Mouse (Mus musculus) adrenal gland, adult (tissue): Measurements from ENCODE around the gene Zic2.
A peak's percentile ranks its signal among the peaks of the same experiment; 100 is the strongest.
"Not testable (repeated sequence)": the region's sequence is repeated elsewhere in the genome, so short reads cannot be mapped to it uniquely, and the experiment has no call there.

Experiments used
- DNase-seq, 2 experiments: peaks; one replicate each; pipeline ENCODE4 v3.0.0; 2022 to 2023; ENCODE audit warnings: low spot score in 1 of 2; ENCODE audit not compliant: inconsistent age in 2 of 2

The Zic2 gene

GRCm38 (mm10) chr14:122474891-122475556 lies at the start of gene Zic2:
Gene Zic2, plus strand, starts transcription at chr14:122475435.
- DNase-seq: peak; percentile 31 to 68

- no peak for DNase-seq
Measured at GRCm38 (mm10) chr14:122426529-122427203, 48.6 kb upstream of the Zic2 start.

- DNase-seq: no peak
Measured at GRCm38 (mm10) chr14:122427204-122427560, 48.1 kb upstream of the Zic2 start.

- DNase-seq: no peak
Measured at GRCm38 (mm10) chr14:122427654-122428053, 47.6 kb upstream of the Zic2 start.

- no peak for DNase-seq
Measured at GRCm38 (mm10) chr14:122432558-122432957, 42.7 kb upstream of the Zic2 start.

- no peak for DNase-seq
Measured at GRCm38 (mm10) chr14:122434039-122434438, 41.2 kb upstream of the Zic2 start.

- no peak for DNase-seq
Measured at GRCm38 (mm10) chr14:122436850-122437249, 38.4 kb upstream of the Zic2 start.

- no peak for DNase-seq
Measured at GRCm38 (mm10) chr14:122449601-122450495, 25.4 kb upstream of the Zic2 start.

- peak in 1 of 2 experiments; percentile 48 for DNase-seq
Measured at GRCm38 (mm10) chr14:122450496-122451382, 24.5 kb upstream of the Zic2 start, which contains the start of gene Gm5089. Gene Gm5089, minus strand, starts transcription at chr14:122451115.

GRCm38 (mm10) chr14:122451551-122452145 lies 23.6 kb upstream of the Zic2 start:
- DNase-seq: no peak

- DNase-seq: no peak
Measured at GRCm38 (mm10) chr14:122452701-122453387, 22.4 kb upstream of the Zic2 start.

GRCm38 (mm10) chr14:122453388-122453995 lies 21.7 kb upstream of the Zic2 start:
- peak in 1 of 2 experiments; percentile 53 for DNase-seq

- no peak for DNase-seq
Measured at GRCm38 (mm10) chr14:122453996-122454738, 21.1 kb upstream of the Zic2 start.

GRCm38 (mm10) chr14:122454901-122455561 lies 20.2 kb upstream of the Zic2 start:
- no peak for DNase-seq

- DNase-seq: no peak
Measured at GRCm38 (mm10) chr14:122455562-122455958, 19.7 kb upstream of the Zic2 start.

- not testable (repeated sequence) for DNase-seq
Measured at GRCm38 (mm10) chr14:122459332-122459731, 15.9 kb upstream of the Zic2 start.

GRCm38 (mm10) chr14:122459776-122460175 lies 15.5 kb upstream of the Zic2 start:
- no peak for DNase-seq

- DNase-seq: no peak
Measured at GRCm38 (mm10) chr14:122460226-122460625, 15.0 kb upstream of the Zic2 start.
